Mouse (Mus musculus): Measurements from ENCODE around the gene Rab11fip5. TPM values are rescaled to one million over a fixed set of nuclear protein-coding genes. Genes with fewer than 3 reads are reported as not detected.

Rab11fip5 gene
- polyA plus RNA-seq, 1 experiment from 2014 or later = 12.2 TPM

DNA sequence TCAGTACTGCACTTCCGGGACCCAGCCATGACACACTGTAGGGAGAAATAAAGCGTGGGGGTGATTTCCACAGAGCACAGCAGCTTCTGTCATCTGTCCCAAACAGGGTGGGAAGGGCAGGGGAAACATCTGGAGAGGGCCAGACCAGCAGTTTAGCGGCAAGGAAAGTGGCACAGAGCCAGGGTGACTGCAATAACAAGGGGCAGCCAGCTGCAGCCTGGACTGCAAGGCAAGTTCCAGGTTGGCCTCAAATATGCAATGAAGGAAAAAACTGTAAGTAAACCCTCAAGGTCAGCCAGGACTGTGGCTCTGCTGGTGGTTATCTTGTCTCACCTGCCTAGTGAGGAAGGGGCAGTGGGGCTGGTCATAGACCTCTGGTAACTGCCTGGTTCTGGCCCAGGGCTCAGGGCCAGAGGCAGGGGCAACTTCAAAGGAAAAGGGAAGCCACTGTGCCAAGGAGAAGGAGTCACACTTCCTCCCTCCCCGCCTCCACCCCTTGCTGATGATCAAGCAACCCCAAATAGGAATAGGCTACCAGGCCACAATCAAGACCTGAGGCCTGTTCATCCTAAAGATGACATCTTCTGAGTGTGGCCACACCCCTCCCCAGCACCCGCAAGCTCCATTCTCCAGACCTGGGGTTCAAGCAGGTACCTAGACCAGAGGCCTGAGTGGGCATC lies 5.1 kb downstream of the Rab11fip5 start:
- WGBS = 39% methylated on average over 5 of the region's 5 CpGs
- no peak overlapping the region for H3K9ac ChIP-seq (ENCODE audit: low read length)
- no peaks in the 10 kb centered on the region for H3K36me3 ChIP-seq (ENCODE audit: control insufficient read depth, insufficient read depth, low read length)
- no peak overlapping the region for H3K4me3 ChIP-seq (ENCODE audit: low read length)
- peak; percentile 86 for ATAC-seq (ENCODE audit: low read depth)
- no peaks in the 10 kb centered on the region for H3K27me3 ChIP-seq (ENCODE audit: control insufficient read depth, insufficient read depth, low read depth, low read length)
- no peaks in the 10 kb centered on the region for H3K9me3 ChIP-seq (ENCODE audit: control insufficient read depth, low read length)
- peak overlapping the region; percentile 61 for H3K27ac ChIP-seq (ENCODE audit: low read length)
- peaks cover 61% of the 10 kb centered on the region for H3K4me1 ChIP-seq (replicated peaks; ENCODE audit: control insufficient read depth, insufficient read depth, low read length)
- H3K4me2 ChIP-seq (ENCODE audit: low read depth, low read length) = no peak overlapping the region

DNA sequence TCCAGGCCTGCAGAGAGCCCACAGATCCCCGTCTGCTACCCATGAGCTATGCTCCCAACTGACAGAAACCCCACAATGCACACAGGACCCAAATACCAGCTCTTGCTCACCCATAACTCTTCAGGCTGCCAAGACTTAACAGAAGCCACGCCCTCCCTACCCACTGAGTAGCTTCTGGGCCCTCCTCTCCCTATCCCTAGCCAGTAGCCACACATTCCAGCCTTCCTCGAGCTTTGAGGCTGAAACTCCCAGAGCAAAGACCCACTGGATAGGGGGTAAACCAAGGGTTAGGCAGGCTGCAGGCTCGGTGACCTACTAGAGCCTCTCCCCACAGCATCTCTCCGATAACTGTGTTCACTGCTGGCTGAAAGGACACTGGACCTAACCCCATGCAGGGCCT lies 5.7 kb downstream of the Rab11fip5 start:
- H3K9ac ChIP-seq (ENCODE audit: low read length) = no peak overlapping the region
- H3K27ac ChIP-seq (ENCODE audit: low read length) = peak overlapping the region; percentile 53
- peak; percentile 12 for ATAC-seq (ENCODE audit: low read depth)
- H3K36me3 ChIP-seq (ENCODE audit: control insufficient read depth, insufficient read depth, low read length) = no peaks in the 10 kb centered on the region
- peaks cover 60% of the 10 kb centered on the region for H3K4me1 ChIP-seq (replicated peaks; ENCODE audit: control insufficient read depth, insufficient read depth, low read length)
- 56% methylated on average over 5 of the region's 5 CpGs for WGBS
- no peak overlapping the region for H3K4me2 ChIP-seq (ENCODE audit: low read depth, low read length)
- no peak overlapping the region for H3K4me3 ChIP-seq (ENCODE audit: low read length)
- H3K27me3 ChIP-seq (ENCODE audit: control insufficient read depth, insufficient read depth, low read depth, low read length) = no peaks in the 10 kb centered on the region
- H3K9me3 ChIP-seq (ENCODE audit: control insufficient read depth, low read length) = no peaks in the 10 kb centered on the region

DNA sequence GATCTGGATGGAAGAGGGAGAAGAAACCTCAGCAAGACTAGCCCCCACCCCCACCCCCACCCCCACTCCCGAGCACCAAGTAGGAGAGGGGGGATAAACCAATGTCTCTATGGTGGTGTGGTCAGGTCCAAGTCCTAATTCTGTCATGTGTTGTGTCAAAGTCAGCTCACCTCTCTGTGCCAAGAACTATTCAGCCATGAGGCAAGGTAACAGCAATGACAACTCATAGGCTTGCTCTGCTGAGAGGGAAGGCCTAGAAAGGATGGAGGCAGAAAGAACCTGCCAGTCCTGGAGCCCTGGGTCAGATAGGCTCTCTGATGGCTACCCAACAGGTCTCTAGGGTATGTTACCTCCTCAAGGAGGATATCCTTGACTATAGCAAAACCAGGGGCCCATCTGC lies 6.3 kb downstream of the Rab11fip5 start:
- no peaks in the 10 kb centered on the region for H3K9me3 ChIP-seq (ENCODE audit: control insufficient read depth, low read length)
- no peak overlapping the region for H3K9ac ChIP-seq (ENCODE audit: low read length)
- H3K27ac ChIP-seq (ENCODE audit: low read length) = no peak overlapping the region; the same call in 1 of the 2 replicates
- H3K27me3 ChIP-seq (ENCODE audit: control insufficient read depth, insufficient read depth, low read depth, low read length) = no peaks in the 10 kb centered on the region
- no peak for ATAC-seq (ENCODE audit: low read depth)
- H3K36me3 ChIP-seq (ENCODE audit: control insufficient read depth, insufficient read depth, low read length) = no peaks in the 10 kb centered on the region
- no peak overlapping the region for H3K4me3 ChIP-seq (ENCODE audit: low read length)
- H3K4me1 ChIP-seq (replicated peaks; ENCODE audit: control insufficient read depth, insufficient read depth, low read length) = peaks cover 54% of the 10 kb centered on the region
- WGBS = 93% methylated on average over 1 of the region's 1 CpGs
- H3K4me2 ChIP-seq (ENCODE audit: low read depth, low read length) = no peak overlapping the region

GRCm38 (mm10) chr6:85366387-85366786 lies 8.0 kb downstream of the Rab11fip5 start:
- no peak overlapping the region for H3K4me3 ChIP-seq (ENCODE audit: low read length)
- 20% methylated on average over 1 of the region's 1 CpGs for WGBS
- H3K36me3 ChIP-seq (ENCODE audit: control insufficient read depth, insufficient read depth, low read length) = no peaks in the 10 kb centered on the region
- ATAC-seq (ENCODE audit: low read depth) = peak; percentile 23; the same call in 1 of the 2 replicates
- peak overlapping the region; percentile 34; the same call in 1 of the 2 replicates for H3K27ac ChIP-seq (ENCODE audit: low read length)
- H3K27me3 ChIP-seq (ENCODE audit: control insufficient read depth, insufficient read depth, low read depth, low read length) = no peaks in the 10 kb centered on the region
- H3K9me3 ChIP-seq (ENCODE audit: control insufficient read depth, low read length) = no peaks in the 10 kb centered on the region
- no peak overlapping the region for H3K4me2 ChIP-seq (ENCODE audit: low read depth, low read length)
- peaks cover 37% of the 10 kb centered on the region for H3K4me1 ChIP-seq (replicated peaks; ENCODE audit: control insufficient read depth, insufficient read depth, low read length)
- peak overlapping the region; percentile 45; the same call in 1 of the 2 replicates for H3K9ac ChIP-seq (ENCODE audit: low read length)

DNA sequence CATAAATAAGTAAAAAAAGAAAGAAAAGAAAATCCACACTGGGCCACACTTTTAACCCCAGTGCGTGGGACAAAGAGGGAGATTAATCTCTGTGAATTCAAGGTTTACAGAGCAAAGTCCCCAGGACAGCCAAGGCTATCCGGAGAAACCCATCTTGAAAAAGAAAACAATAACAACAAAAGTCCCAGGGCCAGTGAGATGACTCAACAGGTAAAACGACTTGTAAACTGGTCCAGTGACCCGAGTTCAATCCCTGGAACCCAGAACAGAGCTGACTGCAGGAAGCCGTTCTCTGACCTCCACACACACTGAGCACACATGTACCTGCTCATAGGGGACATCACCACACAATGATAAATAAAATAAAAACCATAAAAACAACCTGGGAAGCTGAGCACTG lies 10.0 kb downstream of the Rab11fip5 start:
- Histone ChIP-seq H3K27me3 (ENCODE audit: control insufficient read depth, insufficient read depth, low read depth, low read length) (no peaks in the 10 kb centered on the region), H3K27ac (ENCODE audit: low read length) (no peak overlapping the region), H3K4me1 (replicated peaks; ENCODE audit: control insufficient read depth, insufficient read depth, low read length) (peaks cover 30% of the 10 kb centered on the region), H3K4me2 (ENCODE audit: low read depth, low read length) (no peak overlapping the region), H3K4me3 (ENCODE audit: low read length) (no peak overlapping the region), H3K9ac (ENCODE audit: low read length) (no peak overlapping the region), H3K36me3 (ENCODE audit: control insufficient read depth, insufficient read depth, low read length) (no peaks in the 10 kb centered on the region), H3K9me3 (ENCODE audit: control insufficient read depth, low read length) (no peaks in the 10 kb centered on the region)
- ATAC-seq (ENCODE audit: low read depth) = no peak
- 64% methylated on average over 5 of the region's 5 CpGs for WGBS

DNA sequence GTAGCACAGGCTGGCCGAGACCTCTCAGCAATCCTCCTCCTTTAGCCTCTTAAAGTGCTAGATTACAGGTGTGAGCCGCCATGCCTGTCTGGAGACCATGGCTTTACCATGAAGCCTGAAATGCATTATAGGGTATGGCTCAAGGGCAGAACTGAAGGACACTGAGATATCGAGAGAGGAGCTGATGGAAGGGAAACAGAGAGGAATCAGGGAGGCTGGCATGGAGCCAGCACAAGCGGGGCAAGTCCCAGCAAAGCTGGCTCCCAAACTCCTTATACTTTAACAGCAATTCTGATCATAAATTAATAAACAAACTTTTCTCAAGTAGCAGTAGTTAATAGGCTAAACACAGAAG lies 10.6 kb downstream of the Rab11fip5 start:
- 57% methylated on average over 4 of the region's 4 CpGs for WGBS
- peaks cover 25% of the 10 kb centered on the region for H3K4me1 ChIP-seq (replicated peaks; ENCODE audit: control insufficient read depth, insufficient read depth, low read length)
- H3K36me3 ChIP-seq (ENCODE audit: control insufficient read depth, insufficient read depth, low read length) = no peaks in the 10 kb centered on the region

DNA sequence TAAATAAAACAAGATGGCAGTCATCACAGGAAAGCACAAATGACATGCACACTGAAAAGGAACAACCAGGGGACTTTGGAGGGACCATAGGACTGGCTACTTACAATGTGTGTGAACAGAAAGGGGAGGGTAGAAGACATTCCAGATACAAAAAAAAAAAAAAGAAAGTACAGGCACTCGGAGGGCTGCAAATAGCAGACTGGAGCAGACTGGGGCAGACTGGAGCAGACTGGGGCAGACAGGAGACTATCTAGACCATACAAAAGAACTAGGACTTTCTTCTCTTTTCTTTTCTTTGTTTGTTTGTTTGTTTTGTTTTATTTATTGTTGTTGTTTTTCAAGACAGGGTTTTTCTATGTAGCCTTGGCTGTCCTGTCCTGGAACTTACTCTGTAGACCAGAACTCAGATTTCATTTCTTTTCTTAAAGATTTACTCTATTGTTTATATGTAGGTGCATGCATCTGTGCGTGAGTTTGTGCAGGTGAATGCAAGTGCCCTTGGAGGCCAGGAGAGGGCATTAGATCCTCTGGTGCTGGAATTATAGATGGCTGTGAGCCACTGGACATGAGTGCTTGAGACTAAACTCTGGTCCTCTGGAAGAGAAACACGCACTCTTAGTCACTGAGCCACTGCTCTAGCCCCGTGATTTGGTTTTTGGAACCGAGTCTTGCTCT lies 11.1 kb downstream of the Rab11fip5 start:
- H3K4me3 ChIP-seq (ENCODE audit: low read length) = no peak overlapping the region
- H3K27me3 ChIP-seq (ENCODE audit: control insufficient read depth, insufficient read depth, low read depth, low read length) = no peaks in the 10 kb centered on the region
- H3K9ac ChIP-seq (ENCODE audit: low read length) = no peak overlapping the region
- no peaks in the 10 kb centered on the region for H3K36me3 ChIP-seq (ENCODE audit: control insufficient read depth, insufficient read depth, low read length)
- no peak overlapping the region for H3K27ac ChIP-seq (ENCODE audit: low read length)
- H3K9me3 ChIP-seq (ENCODE audit: control insufficient read depth, low read length) = no peaks in the 10 kb centered on the region
- 87% methylated on average over 5 of the region's 5 CpGs for WGBS
- H3K4me2 ChIP-seq (ENCODE audit: low read depth, low read length) = no peak overlapping the region
- H3K4me1 ChIP-seq (replicated peaks; ENCODE audit: control insufficient read depth, insufficient read depth, low read length) = peaks cover 20% of the 10 kb centered on the region
- no peak for ATAC-seq (ENCODE audit: low read depth)

More for the DNA sequence above, 10.6 kb downstream of the Rab11fip5 start:
- H3K4me2 ChIP-seq (ENCODE audit: low read depth, low read length) = no peak overlapping the region
- H3K27me3 ChIP-seq (ENCODE audit: control insufficient read depth, insufficient read depth, low read depth, low read length) = no peaks in the 10 kb centered on the region
- no peak overlapping the region for H3K4me3 ChIP-seq (ENCODE audit: low read length)
- no peak for ATAC-seq (ENCODE audit: low read depth)
- H3K9ac ChIP-seq (ENCODE audit: low read length) = no peak overlapping the region
- no peaks in the 10 kb centered on the region for H3K9me3 ChIP-seq (ENCODE audit: control insufficient read depth, low read length)
- H3K27ac ChIP-seq (ENCODE audit: low read length) = no peak overlapping the region

GRCm38 (mm10) chr6:85362610-85363009 lies 11.8 kb downstream of the Rab11fip5 start:
- Histone ChIP-seq H3K4me3 (ENCODE audit: low read length) (no peak overlapping the region), H3K36me3 (ENCODE audit: control insufficient read depth, insufficient read depth, low read length) (no peaks in the 10 kb centered on the region), H3K9ac (ENCODE audit: low read length) (no peak overlapping the region), H3K9me3 (ENCODE audit: control insufficient read depth, low read length) (no peaks in the 10 kb centered on the region), H3K27ac (ENCODE audit: low read length) (no peak overlapping the region), H3K4me1 (replicated peaks; ENCODE audit: control insufficient read depth, insufficient read depth, low read length) (peaks cover 16% of the 10 kb centered on the region), H3K27me3 (ENCODE audit: control insufficient read depth, insufficient read depth, low read depth, low read length) (no peaks in the 10 kb centered on the region), H3K4me2 (ENCODE audit: low read depth, low read length) (no peak overlapping the region)
- 78% methylated on average over 5 of the region's 5 CpGs for WGBS
- ATAC-seq (ENCODE audit: low read depth) = no peak

DNA sequence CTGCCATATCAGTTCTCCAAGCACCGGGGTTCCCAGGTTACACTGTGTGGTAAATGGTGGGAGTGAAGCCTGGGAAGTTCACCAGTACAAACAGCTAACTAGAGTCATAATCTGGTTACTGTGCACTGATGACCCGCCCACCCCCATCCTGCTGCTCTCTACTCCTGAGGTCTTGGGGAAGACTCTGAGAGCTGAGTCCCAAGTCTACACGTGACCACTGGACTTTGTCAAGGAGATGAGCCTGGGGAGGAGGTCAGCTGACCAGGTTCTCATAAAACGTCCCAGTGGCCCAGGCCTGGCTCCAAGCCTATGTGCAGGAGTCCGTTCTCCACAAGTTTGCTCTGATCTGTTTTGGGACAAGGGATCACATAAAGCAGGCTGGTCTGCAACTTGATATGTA lies 14.1 kb downstream of the Rab11fip5 start:
- no peak for ATAC-seq (ENCODE audit: low read depth)
- no peak overlapping the region for H3K27ac ChIP-seq (ENCODE audit: low read length)

More for the DNA sequence above, 14.1 kb downstream of the Rab11fip5 start:
- no peak overlapping the region for H3K9ac ChIP-seq (ENCODE audit: low read length)
- 81% methylated on average over 5 of the region's 5 CpGs for WGBS
- no peak overlapping the region for H3K4me2 ChIP-seq (ENCODE audit: low read depth, low read length)
- no peak overlapping the region for H3K4me3 ChIP-seq (ENCODE audit: low read length)
- H3K36me3 ChIP-seq (ENCODE audit: control insufficient read depth, insufficient read depth, low read length) = no peaks in the 10 kb centered on the region
- no peaks in the 10 kb centered on the region for H3K9me3 ChIP-seq (ENCODE audit: control insufficient read depth, low read length)
- H3K4me1 ChIP-seq (replicated peaks; ENCODE audit: control insufficient read depth, insufficient read depth, low read length) = 0 out of 2 replicates have a peak, but pooled peaks cover 4% of the 10 kb centered on the region
- no peaks in the 10 kb centered on the region for H3K27me3 ChIP-seq (ENCODE audit: control insufficient read depth, insufficient read depth, low read depth, low read length)
